Mouse (Mus musculus): ENCODE results near the gene Ccdc102a.
A peak's percentile ranks its signal among the peaks of the same experiment; 100 is the strongest.

Ccdc102a gene

DNA sequence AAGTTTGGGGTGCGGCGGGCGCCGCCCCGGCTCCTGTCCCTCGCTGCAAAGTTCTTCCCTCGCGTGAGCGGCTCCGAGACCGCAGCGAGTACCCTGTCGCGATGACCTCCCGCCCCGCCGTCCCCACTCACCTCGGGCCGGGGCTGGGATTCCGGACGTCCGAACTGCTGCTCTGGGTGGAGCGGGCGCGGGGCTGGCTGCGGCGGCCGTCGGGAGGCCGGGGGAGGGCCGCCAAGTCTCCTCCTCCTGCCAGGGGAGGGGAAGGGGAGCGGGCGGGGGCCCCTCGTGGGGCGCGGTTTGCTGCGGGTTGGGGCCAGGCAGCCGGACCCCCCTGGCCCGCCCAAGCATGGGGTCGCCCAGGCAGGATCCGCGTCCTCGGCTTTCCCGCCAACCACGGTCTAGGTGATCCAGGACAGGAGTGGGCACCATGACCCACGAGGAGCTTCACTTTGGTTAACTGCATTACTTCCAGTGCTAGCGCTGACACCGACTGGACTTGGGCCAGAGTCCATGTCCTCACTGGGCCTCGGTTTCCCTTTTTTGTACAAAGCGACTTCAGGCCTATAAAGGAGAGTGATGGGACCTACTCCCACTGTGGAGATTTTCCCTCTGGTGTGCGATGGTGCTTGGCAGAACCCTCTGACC lies at the start of gene Ccdc102a:
Gene Ccdc102a (minus strand): TSS at position 248 of the 645 bp plus-strand sequence.
- DNase-seq, result peak; percentile 71

GRCm38 (mm10) chr8:94967554-94967953 lies 49.7 kb upstream of the Ccdc102a start:
- peak; percentile 72 for DNase-seq

- peak; percentile 26 for DNase-seq
These were observed 49.2 kb upstream of the Ccdc102a start for GRCm38 (mm10) chr8:94967071-94967470.

GRCm38 (mm10) chr8:94966578-94966977 lies 48.7 kb upstream of the Ccdc102a start:
- DNase-seq, result peak; percentile 62

DNA sequence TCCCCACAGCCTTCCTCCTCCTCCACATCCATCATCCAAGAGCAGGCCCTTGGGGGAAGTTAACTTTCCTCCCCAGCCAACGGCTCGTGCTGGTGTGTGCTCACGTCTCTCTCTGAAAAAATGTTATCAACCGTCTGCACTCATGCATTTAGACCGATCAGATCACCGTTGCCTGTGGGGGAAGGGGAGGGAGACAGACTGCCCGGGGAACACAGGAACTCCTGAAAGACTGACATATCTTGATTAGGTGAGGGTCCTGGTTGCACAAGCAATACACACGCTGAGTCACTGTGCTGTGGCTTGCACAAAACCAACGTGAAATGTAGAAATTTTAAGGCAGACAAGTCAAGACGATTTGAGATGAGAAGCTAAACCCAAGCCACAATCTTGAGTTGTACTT lies 46.9 kb upstream of the Ccdc102a start:
- no peak for DNase-seq

DNA sequence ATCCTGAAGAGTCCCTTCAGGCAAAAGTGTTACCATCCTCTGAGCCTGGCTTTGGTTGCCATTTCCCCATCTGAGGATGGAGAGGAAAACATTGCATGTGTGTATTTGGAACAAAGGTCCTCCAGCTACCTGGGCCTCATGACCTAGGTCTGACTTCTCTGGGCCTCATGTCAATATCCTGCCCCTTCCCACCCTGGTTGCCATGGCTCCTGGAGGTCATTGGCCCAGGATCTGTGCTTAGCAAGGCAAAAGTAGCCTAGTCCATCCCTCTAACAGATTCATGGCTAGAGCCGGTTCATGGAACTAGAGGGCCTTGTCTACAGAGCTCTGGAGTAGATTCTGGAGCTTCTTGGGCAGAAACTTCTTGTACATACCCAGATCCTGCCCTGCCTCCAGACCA lies 44.3 kb upstream of the Ccdc102a start:
- DNase-seq, result no peak

DNA sequence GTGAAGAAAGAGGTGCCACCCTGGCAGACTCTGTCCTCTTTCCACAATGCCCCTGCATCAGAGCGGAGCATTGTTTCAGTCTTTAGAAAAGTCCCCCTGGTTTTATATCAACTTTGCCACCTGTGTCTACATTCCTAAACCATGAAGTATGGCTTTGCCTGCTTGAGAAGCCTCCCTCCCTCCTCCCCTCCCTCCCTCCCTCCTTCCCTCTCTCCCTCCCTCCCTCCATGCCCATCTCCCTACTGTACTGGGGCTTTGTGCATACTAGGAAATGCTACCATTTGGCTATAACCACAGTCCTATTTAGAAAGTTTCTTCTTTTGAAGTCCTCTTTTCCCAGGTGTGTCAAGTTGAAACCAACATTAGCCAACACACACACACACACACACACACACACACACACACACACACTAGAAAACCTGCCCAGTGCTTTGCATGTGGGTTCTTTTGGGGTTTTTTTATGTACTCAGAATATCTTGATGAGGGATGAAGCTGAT lies 38.2 kb upstream of the Ccdc102a start:
- DNase-seq, result no peak

GRCm38 (mm10) chr8:94954921-94955758 lies 37.2 kb upstream of the Ccdc102a start:
- peak; percentile 66 for DNase-seq

DNA sequence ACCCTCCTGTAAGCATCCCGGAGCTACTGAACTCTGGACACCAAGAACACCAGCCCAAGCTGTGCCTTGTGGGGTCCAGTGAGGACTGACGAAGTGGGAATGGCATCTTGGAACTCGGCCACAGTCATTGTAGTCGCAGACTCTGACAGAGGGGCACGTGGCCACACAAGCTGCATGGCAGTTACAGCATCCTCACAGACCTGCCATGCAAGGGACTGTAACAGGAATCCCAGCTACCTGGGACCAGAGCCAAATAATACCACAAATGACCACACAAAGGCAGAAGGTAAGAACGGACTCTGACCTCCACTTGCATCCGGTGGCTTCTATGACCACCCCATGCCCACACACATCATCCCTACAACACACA lies 36.5 kb upstream of the Ccdc102a start:
- DNase-seq, result peak; percentile 35

DNA sequence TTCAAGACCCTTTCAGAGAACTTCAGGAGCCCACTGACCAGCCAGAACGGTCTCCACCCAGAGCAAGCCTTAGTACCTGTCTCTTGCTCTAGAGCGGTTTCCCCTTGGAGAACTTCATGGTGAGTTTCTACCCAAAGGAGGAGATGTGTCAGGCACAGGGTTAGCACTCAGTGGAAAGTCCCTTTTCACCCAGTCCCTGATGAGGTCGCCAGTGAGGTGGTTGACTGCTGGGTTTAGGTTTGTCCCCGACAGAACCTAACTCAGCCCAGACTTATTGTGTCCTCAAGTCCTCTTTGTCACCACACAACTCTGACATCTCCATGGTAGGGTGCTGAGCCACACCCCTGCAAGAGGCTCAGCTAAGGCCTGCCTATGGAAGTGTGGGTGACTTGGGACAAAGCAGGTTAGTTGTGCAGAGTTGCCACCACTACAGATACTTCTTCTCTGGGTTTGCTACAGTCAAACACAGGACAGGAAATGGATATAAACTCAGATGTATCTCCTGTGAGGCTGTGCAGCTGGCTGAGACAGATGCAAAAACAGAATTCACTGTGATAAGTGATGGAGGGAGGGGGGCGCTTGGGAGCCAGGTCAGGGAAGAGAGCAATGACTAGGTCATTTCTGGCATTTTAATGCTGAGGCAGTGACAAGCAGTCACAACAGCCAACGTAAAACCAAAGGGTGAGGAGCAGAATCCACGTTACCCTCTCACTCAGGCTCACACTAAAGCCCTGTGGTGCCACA lies 35.9 kb upstream of the Ccdc102a start:
- DNase-seq, result no peak

GRCm38 (mm10) chr8:94952086-94952485 lies 34.2 kb upstream of the Ccdc102a start:
- no peak for DNase-seq

GRCm38 (mm10) chr8:94950458-94950857 lies 32.6 kb upstream of the Ccdc102a start:
- DNase-seq, result no peak

GRCm38 (mm10) chr8:94950046-94950445 lies 32.1 kb upstream of the Ccdc102a start:
- DNase-seq, result peak; percentile 75

DNA sequence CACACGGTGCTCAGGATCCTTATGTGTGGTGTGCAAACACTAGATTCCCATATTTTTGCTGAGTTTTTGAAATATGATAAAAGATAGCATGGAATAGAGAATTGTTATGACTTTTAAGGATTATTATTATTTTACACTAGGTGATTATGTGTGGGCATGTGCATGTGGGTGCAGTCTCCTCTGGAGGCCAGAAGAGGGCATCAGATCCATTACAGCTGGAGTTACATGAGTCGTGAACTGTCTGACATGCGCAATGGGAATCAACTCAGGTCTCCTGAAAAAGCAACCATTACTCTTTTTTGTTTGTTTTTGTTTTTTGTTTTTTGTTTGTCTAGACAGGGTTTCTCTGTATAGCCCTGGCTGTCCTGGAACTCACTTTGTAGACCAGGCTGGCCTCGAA lies 31.1 kb upstream of the Ccdc102a start:
- DNase-seq, result no peak

GRCm38 (mm10) chr8:94948421-94948820 lies 30.5 kb upstream of the Ccdc102a start:
- no peak for DNase-seq

DNA sequence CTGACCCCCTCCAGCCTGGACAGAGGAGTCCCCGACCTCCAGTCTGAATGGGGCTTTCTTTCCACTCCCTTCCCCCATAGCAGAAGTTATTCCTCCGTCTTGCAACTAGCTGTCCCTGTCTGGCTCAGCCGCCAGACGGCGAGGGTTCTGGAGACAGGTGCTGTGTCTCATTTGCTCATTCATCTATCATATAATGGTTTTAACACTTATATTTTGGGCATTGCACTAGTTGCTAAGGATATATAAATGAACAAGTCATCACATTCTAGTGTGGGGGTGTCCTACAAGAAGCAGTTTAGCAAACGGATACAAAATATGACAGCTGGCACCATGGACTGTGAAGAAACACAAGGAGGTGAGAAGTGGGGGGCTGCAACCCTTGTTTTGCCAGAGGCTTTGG lies 27.3 kb upstream of the Ccdc102a start:
- no peak for DNase-seq

DNA sequence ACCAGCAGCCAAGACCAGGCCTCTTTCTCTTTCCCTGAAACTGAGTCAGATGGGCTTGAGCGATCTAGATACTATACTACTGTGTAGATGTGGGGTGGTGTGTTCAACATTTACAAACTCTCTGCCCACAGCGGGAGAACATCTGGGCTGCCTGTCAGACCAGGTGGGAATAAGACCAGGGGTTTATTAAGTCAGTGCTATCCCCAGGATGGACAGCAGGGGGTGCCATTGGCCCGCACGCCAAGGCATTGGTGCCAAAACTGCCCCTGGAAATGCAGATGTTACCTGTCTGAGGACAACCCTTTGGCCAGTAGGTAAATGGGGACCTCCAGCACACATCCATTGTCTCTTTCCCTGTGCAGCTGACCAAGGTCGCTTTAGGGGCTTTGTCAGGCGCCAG lies 24.7 kb upstream of the Ccdc102a start:
- peak; percentile 79 for DNase-seq

- DNase-seq, result no peak
These were observed 17.3 kb upstream of the Ccdc102a start for GRCm38 (mm10) chr8:94935172-94935571.

GRCm38 (mm10) chr8:94933918-94934317 lies 16.0 kb upstream of the Ccdc102a start:
- DNase-seq, result no peak

GRCm38 (mm10) chr8:94928227-94928626 lies 10.3 kb upstream of the Ccdc102a start:
- no peak for DNase-seq

- no peak for DNase-seq
These were observed 5.5 kb upstream of the Ccdc102a start, which contains the start of gene Adgrg5 for GRCm38 (mm10) chr8:94923405-94923804. Gene Adgrg5 (plus strand): TSS chr8:94923694.

- peak; percentile 28 for DNase-seq
These were observed 4.7 kb upstream of the Ccdc102a start for GRCm38 (mm10) chr8:94922602-94923001.

DNA sequence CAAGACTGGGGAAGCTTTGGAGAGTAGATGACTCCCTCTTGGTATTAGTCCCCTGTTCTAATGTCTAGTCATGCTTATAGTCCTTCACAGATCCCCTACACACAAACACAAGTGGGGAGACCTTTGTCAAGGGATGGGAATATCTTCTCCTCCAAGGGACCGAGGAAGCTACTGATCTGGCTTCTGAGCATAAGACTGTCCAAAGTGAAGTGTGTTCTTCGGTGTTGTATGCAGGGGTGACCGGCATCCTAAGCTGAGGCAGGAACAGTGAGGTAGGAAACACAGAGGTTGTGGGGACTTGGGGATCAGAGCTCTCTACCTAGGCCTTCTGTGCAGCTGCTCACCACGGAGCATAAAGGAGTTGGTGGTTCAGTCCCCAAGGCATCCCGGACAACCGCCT lies 4.3 kb upstream of the Ccdc102a start:
- no peak for DNase-seq

Measured in lung, postnatal 14 days (tissue).